Mouse (Mus musculus): ENCODE measurements around the gene Kif2c.

- TF ChIP-seq CTCF (IDR thresholded peaks at IDR 0.05; ENCODE audit: extremely low read depth, insufficient read depth, insufficient read length, insufficient replicate concordance) (no peak), POLR2A (IDR thresholded peaks at IDR 0.05; ENCODE audit: low read depth, low read length) (no peak)
Measured at GRCm38 (mm10) chr4:117151416-117151815, 31.0 kb downstream of the Kif2c start.
